Mouse (Mus musculus) adrenal gland, adult 8-10 months (tissue): ENCODE measurements at regions not wholly inside any gene's neighbourhood (a gene's known extent, or its start where the extent isn't known, plus 50 kb on each side); places are given as distances from the start of the nearest gene placed in this dataset.

Experiments
- DNase-seq: peaks from one replicate; pipeline ENCODE4 v3.0.0; 2022
- microRNA-seq, 2 experiments: library from miRNA; unstranded; fragments of <30 nt; microRNA quantifications; one replicate each; pipeline ENCODE4 v1.2.0; 2022

- DNase-seq = no peak
These were observed 166.6 kb upstream of the Chrm3 start for GRCm38 (mm10) chr13:10527251-10527650.

GRCm38 (mm10) chr13:10526470-10527207 lies 166.0 kb upstream of the Chrm3 start:
- no peak for DNase-seq

- no peak for DNase-seq
These were observed 143.6 kb upstream of the Chrm3 start for GRCm38 (mm10) chr13:10504211-10504610.

DNA sequence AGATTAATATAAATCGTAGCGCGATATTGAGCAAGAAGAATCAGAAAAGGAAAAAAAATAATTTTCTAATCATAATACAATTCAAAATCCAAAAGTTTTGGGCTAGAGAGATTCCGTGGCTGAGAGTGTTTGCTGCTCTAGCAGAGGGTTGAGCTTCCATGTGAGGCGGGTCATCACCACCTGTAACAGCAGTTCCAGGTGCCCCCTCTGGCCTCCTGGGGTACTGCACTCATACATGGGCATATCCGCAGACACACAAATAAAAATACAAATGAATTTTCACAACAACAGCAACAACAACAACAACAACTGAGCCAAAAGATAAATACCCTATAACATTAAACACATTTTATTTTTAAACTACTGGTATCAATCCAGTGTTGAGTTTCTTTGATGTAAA lies 94.7 kb upstream of the Chrm3 start:
- DNase-seq = no peak

DNA sequence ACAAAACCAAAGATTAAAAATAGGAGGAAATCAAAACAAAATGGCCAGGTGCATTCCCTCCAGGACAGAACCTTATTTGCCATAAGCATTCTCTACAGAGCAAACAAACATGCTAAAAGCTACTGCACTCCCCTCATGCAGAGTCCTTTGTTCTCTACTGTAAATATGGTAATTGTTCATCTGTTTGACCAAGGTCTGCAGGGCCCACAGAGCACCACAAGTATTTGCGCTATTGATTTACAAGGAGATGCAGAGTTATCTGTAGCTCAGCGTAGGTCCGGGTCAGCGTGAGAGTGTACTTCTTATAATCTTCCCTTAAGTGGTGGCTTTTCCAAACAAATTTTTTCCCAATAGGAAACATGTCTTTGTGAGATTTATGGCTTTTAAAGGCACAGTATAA lies 94.0 kb upstream of the Chrm3 start:
- DNase-seq = no peak

DNA sequence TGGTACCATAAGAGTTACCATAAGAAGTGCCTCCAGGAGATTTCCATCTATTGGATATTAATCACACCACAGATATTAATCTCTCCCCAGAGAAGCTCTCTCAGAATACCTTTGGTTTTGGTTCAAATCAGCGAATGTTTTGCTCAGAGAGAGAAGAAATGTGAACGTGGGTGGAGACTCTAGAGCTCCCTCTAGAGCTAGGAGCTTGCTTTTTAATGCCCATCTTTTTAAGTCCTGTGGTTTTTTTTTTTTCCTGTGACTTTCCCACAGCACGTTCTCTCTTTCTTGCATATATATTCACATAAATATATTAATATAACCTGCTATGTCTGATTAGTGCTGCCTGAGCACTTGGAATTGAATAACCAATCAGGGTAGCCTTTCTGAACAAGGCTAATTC lies 90.4 kb upstream of the Chrm3 start:
- DNase-seq = no peak

DNA sequence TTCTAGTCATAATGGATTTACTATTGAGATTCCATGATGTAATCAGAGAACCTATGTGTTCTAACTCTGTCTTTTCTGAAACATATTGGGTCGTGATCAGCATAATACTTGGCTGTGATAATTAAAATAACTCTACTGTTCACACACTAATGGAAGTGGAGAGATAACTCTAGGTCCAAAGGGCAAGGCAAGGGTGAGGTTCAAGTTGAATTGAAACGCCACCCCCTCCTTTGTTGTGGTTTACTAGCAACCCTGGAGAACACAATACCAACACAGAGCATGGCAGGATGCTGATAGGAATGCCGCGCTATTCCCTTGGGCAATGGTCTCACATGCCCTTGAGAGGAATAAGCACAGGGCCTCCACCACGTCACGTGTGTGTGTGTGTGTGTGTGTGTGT lies 88.9 kb upstream of the Chrm3 start:
- no peak for DNase-seq

- no peak for DNase-seq
These were observed 87.2 kb upstream of the Chrm3 start for GRCm38 (mm10) chr13:10447806-10448205.

DNA sequence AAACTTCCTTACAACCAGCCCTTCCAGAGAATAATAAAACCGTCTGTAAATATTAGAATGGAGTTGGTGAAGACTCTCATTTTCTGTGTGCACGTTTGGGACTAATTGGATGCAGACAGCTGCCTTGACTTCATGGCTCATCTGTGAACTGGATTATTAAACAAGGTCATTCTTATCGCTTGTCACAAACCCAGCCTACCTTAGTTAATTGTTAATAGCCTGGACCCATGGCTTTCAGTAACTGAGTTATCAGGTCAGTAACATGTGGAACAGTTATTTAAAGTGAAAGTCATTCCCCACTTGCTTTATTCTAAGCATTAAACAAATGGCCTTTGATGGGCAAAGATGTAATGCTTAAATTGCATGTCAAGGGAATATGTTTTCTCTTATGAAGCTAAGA lies 85.0 kb upstream of the Chrm3 start:
- no peak for DNase-seq

Small RNA genes in the stretch of these regions (microRNA-seq; reads per million reads assigned to microRNA genes)
- 0 reads per million in 2 experiments for gene Gm23415
